In genomic region chr10:26799562-26800051, GRCm38 (mm10) we compare ENCODE assay signal across 8 mouse cellular contexts. TPM values are rescaled to one million over a fixed set of nuclear protein-coding genes. Genes with fewer than 3 reads are reported as not detected.
DNase-seq lines count a peak whose midpoint lies in the region; ATAC-seq and TF ChIP-seq lines count a peak whose summit lies in the region.

No protein-coding gene starts in this region.

- 54% methylated on average over 5 of the region's 5 CpGs for WGBS in embryonic facial prominence, embryonic 14.5 days
- WGBS in embryonic facial prominence, embryonic 10.5 days: 70% methylated on average over 5 of the region's 5 CpGs
- WGBS in intestine, embryonic 16.5 days: 39% methylated on average over 5 of the region's 5 CpGs
- 30% methylated on average over 5 of the region's 5 CpGs for WGBS in lung, postnatal 0 days
- WGBS in stomach, embryonic 14.5 days: 50% methylated on average over 5 of the region's 5 CpGs
- WGBS in midbrain, embryonic 16.5 days: 60% methylated on average over 5 of the region's 5 CpGs

- no peaks in the 10 kb centered on the region for H3K27me3 ChIP-seq in embryonic facial prominence, embryonic 14.5 days (replicated peaks; ENCODE audit: control insufficient read depth, insufficient read depth, low read length)
- H3K27me3 ChIP-seq in embryonic facial prominence, embryonic 10.5 days (replicated peaks; ENCODE audit: low read depth, poor library complexity, severe bottlenecking): no peaks in the 10 kb centered on the region
- no peaks in the 10 kb centered on the region for H3K27me3 ChIP-seq in intestine, embryonic 16.5 days (replicated peaks; ENCODE audit: control insufficient read depth, insufficient read depth, low read length)
- no peaks in the 10 kb centered on the region for H3K27me3 ChIP-seq in lung, postnatal 0 days (replicated peaks; ENCODE audit: insufficient read depth, low read length)
- H3K27me3 ChIP-seq in stomach, embryonic 14.5 days (ENCODE audit: control insufficient read depth, insufficient read depth, low read length): no peaks in the 10 kb centered on the region
- H3K27me3 ChIP-seq in midbrain, embryonic 16.5 days (ENCODE audit: control insufficient read depth, insufficient read depth, low read depth, low read length): no peaks in the 10 kb centered on the region

- no peaks in the 10 kb centered on the region for H3K4me1 ChIP-seq in embryonic facial prominence, embryonic 14.5 days (ENCODE audit: control insufficient read depth, insufficient read depth, low read length)
- peaks cover 12% of the 10 kb centered on the region for H3K4me1 ChIP-seq in embryonic facial prominence, embryonic 10.5 days
- H3K4me1 ChIP-seq in intestine, embryonic 16.5 days (ENCODE audit: control insufficient read depth, insufficient read depth, low read length): peaks cover 15% of the 10 kb centered on the region
- no peaks in the 10 kb centered on the region for H3K4me1 ChIP-seq in lung, postnatal 0 days (ENCODE audit: insufficient read depth, low read depth, low read length)
- no peaks in the 10 kb centered on the region for H3K4me1 ChIP-seq in stomach, embryonic 14.5 days (ENCODE audit: control insufficient read depth, insufficient read depth, low read length)
- no peaks in the 10 kb centered on the region for H3K4me1 ChIP-seq in midbrain, embryonic 16.5 days (ENCODE audit: control insufficient read depth, insufficient read depth, low read length)

- no peak overlapping the region for H3K9ac ChIP-seq in embryonic facial prominence, embryonic 14.5 days (ENCODE audit: low read depth, low read length)
- no peak overlapping the region for H3K9ac ChIP-seq in intestine, embryonic 16.5 days (ENCODE audit: low read depth, low read length)
- no peak overlapping the region for H3K9ac ChIP-seq in lung, postnatal 0 days (replicated peaks; ENCODE audit: low read depth)
- no peak overlapping the region for H3K9ac ChIP-seq in stomach, embryonic 14.5 days (replicated peaks; ENCODE audit: low read depth, low read length)
- no peak overlapping the region for H3K9ac ChIP-seq in midbrain, embryonic 16.5 days (ENCODE audit: low read depth, low read length)

- peak; percentile 65 for DNase-seq in embryonic facial prominence, embryonic 14.5 days (ENCODE audit: low spot score)
- DNase-seq in embryonic facial prominence, embryonic 10.5 days (ENCODE audit: low spot score): no peak
- peak; percentile 21 for DNase-seq in gastrocnemius, adult 18-20 months (ENCODE audit: low spot score)
- DNase-seq in lung, postnatal 0 days (ENCODE audit: low spot score): peak; percentile 87
- DNase-seq in urinary bladder, postnatal 25 days (ENCODE audit: low spot score): no peak

- H3K36me3 ChIP-seq in embryonic facial prominence, embryonic 14.5 days (ENCODE audit: control insufficient read depth, insufficient read depth, low read length): no peaks in the 10 kb centered on the region
- H3K36me3 ChIP-seq in embryonic facial prominence, embryonic 10.5 days (replicated peaks): no peaks in the 10 kb centered on the region
- no peaks in the 10 kb centered on the region for H3K36me3 ChIP-seq in intestine, embryonic 16.5 days (ENCODE audit: control insufficient read depth, insufficient read depth, low read length)
- H3K36me3 ChIP-seq in lung, postnatal 0 days (ENCODE audit: insufficient read depth, low read length): no peaks in the 10 kb centered on the region
- H3K36me3 ChIP-seq in stomach, embryonic 14.5 days (ENCODE audit: control insufficient read depth, insufficient read depth, low read length): no peaks in the 10 kb centered on the region
- no peaks in the 10 kb centered on the region for H3K36me3 ChIP-seq in midbrain, embryonic 16.5 days (ENCODE audit: control insufficient read depth, insufficient read depth, low read length)

- no peak overlapping the region for H3K4me2 ChIP-seq in embryonic facial prominence, embryonic 14.5 days (ENCODE audit: low read depth, low read length)
- H3K4me2 ChIP-seq in intestine, embryonic 16.5 days (ENCODE audit: low read depth, low read length): peak overlapping the region; percentile 42
- H3K4me2 ChIP-seq in lung, postnatal 0 days (replicated peaks; ENCODE audit: low read depth, low read length): no peak overlapping the region
- H3K4me2 ChIP-seq in stomach, embryonic 14.5 days (replicated peaks; ENCODE audit: low read depth, low read length): no peak overlapping the region
- H3K4me2 ChIP-seq in midbrain, embryonic 16.5 days (ENCODE audit: low read length): no peak overlapping the region

- ATAC-seq in embryonic facial prominence, embryonic 14.5 days (ENCODE audit: low read depth): no peak
- peak; percentile 80 for ATAC-seq in intestine, embryonic 16.5 days
- peak; percentile 94 for ATAC-seq in lung, postnatal 0 days
- peak; percentile 75 for ATAC-seq in stomach, embryonic 14.5 days (ENCODE audit: insufficient number of reproducible peaks, insufficient read depth, low FRiP score, low read depth)
- no peak for ATAC-seq in midbrain, embryonic 16.5 days

- no peaks in the 10 kb centered on the region for H3K9me3 ChIP-seq in embryonic facial prominence, embryonic 14.5 days (ENCODE audit: control insufficient read depth, low read length)
- no peaks in the 10 kb centered on the region for H3K9me3 ChIP-seq in embryonic facial prominence, embryonic 10.5 days
- H3K9me3 ChIP-seq in intestine, embryonic 16.5 days (ENCODE audit: control insufficient read depth, low read length): no peaks in the 10 kb centered on the region
- no peaks in the 10 kb centered on the region for H3K9me3 ChIP-seq in lung, postnatal 0 days (ENCODE audit: low read length)
- H3K9me3 ChIP-seq in stomach, embryonic 14.5 days (ENCODE audit: control insufficient read depth, low read depth, low read length): no peaks in the 10 kb centered on the region
- H3K9me3 ChIP-seq in midbrain, embryonic 16.5 days (replicated peaks; ENCODE audit: control insufficient read depth, low read length, poor library complexity, severe bottlenecking): no peaks in the 10 kb centered on the region

- peak; percentile 80 for TF ChIP-seq EP300 in lung, postnatal 0 days (IDR thresholded peaks at IDR 0.05)

- H3K27ac ChIP-seq in embryonic facial prominence, embryonic 14.5 days (replicated peaks; ENCODE audit: low read depth, low read length): 0 out of 2 replicates have a peak overlapping the region, but pooled peaks have one; percentile 49
- no peak overlapping the region for H3K27ac ChIP-seq in embryonic facial prominence, embryonic 10.5 days (replicated peaks)
- H3K27ac ChIP-seq in intestine, embryonic 16.5 days (ENCODE audit: low read length): peak overlapping the region; percentile 90
- H3K27ac ChIP-seq in lung, postnatal 0 days (ENCODE audit: low read length): peak overlapping the region; percentile 43; the same call in 1 of the 2 replicates
- peak overlapping the region; percentile 63 for H3K27ac ChIP-seq in stomach, embryonic 14.5 days (ENCODE audit: low read length)
- H3K27ac ChIP-seq in midbrain, embryonic 16.5 days (ENCODE audit: low read length): no peak overlapping the region

- no peak for TF ChIP-seq CTCF in lung, postnatal 0 days (IDR thresholded peaks at IDR 0.05)

- no peak overlapping the region for H3K4me3 ChIP-seq in embryonic facial prominence, embryonic 14.5 days (ENCODE audit: low read depth, low read length)
- H3K4me3 ChIP-seq in embryonic facial prominence, embryonic 10.5 days: no peak overlapping the region
- no peak overlapping the region for H3K4me3 ChIP-seq in intestine, embryonic 16.5 days (ENCODE audit: low read length)
- no peak overlapping the region for H3K4me3 ChIP-seq in lung, postnatal 0 days (ENCODE audit: low read depth, low read length)
- no peak overlapping the region for H3K4me3 ChIP-seq in stomach, embryonic 14.5 days (ENCODE audit: low read depth, low read length)
- no peak overlapping the region for H3K4me3 ChIP-seq in midbrain, embryonic 16.5 days (ENCODE audit: low read depth, low read length)

RNA-seq across cellular contexts. Expression of gene Arhgap18, which starts 46.4 kb away (rescaled TPM):
- polyA plus RNA-seq in embryonic facial prominence, embryonic 14.5 days (2014; fragmentation: Nextera tagmentation; extraction: Ambion mirVana): 28.8 TPM in 2 replicates
- 8.7 and 11.1 TPM in 2 replicates for polyA plus RNA-seq in embryonic facial prominence, embryonic 10.5 days (2016; fragmentation: Nextera tagmentation; extraction: Ambion mirVana)
- 1 to 10 TPM; 1.8 to 3.0 TPM for total RNA-seq in gastrocnemius, adult 18-20 months (2021)
- 48.8 and 48.9 TPM in 2 replicates for polyA plus RNA-seq in intestine, embryonic 16.5 days (2015; fragmentation: Nextera tagmentation; extraction: Ambion mirVana)
- polyA plus RNA-seq in lung, postnatal 0 days (2015; fragmentation: Nextera tagmentation; extraction: Ambion mirVana): 28.6 and 43.3 TPM in 2 replicates
- 45.1 and 52.6 TPM in 2 replicates for polyA plus RNA-seq in stomach, embryonic 14.5 days (2014; fragmentation: Nextera tagmentation; extraction: Ambion mirVana)
- polyA plus RNA-seq in midbrain, embryonic 16.5 days (2015; fragmentation: Nextera tagmentation; extraction: Ambion mirVana): 13.9 and 14.7 TPM in 2 replicates

Comparison
In these comparisons a context has a peak if more than half of its experiments do, and no peak if none do; other contexts are left out.
1. DNase-seq: peak in embryonic facial prominence, embryonic 14.5 days (single experiment), gastrocnemius, adult 18-20 months (single experiment) and lung, postnatal 0 days (single experiment); none in embryonic facial prominence, embryonic 10.5 days (single experiment) and urinary bladder, postnatal 25 days (single experiment).
2. H3K27ac ChIP-seq: peak in embryonic facial prominence, embryonic 14.5 days (single experiment), intestine, embryonic 16.5 days (single experiment), lung, postnatal 0 days (single experiment) and stomach, embryonic 14.5 days (single experiment); none in embryonic facial prominence, embryonic 10.5 days (single experiment) and midbrain, embryonic 16.5 days (single experiment).
3. ATAC-seq: peak in intestine, embryonic 16.5 days (single experiment), lung, postnatal 0 days (single experiment) and stomach, embryonic 14.5 days (single experiment); none in embryonic facial prominence, embryonic 14.5 days (single experiment) and midbrain, embryonic 16.5 days (single experiment).